Mouse (Mus musculus): Measurements from ENCODE around the gene Il7r.

The Il7r gene

DNA sequence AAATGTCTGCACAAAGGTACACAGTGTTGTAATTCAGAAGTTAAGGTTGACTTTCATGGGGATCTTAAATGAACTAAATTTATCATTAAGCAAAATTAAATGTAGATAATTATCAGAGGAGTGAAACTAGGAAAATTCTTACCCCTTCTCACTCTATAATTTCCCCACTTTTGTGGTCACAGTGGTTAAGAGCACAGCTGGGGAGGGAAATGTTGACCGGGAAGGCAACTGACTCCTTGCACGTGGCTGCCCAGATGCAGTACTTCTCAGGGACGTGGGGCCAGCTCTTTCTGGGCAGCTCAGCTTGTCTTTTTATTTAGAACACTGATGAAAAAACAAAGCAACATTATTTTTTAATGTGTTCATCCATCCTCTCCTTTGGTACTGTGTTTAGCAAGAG is 37.9 kb downstream of the Il7r start:
- TF ChIP-seq NANOG (IDR thresholded peaks at IDR 0.05; ENCODE audit: borderline replicate concordance, low read length), result no peak
- H3K4me3 ChIP-seq (replicated peaks; ENCODE audit: low read length), result no peak overlapping the region

DNA sequence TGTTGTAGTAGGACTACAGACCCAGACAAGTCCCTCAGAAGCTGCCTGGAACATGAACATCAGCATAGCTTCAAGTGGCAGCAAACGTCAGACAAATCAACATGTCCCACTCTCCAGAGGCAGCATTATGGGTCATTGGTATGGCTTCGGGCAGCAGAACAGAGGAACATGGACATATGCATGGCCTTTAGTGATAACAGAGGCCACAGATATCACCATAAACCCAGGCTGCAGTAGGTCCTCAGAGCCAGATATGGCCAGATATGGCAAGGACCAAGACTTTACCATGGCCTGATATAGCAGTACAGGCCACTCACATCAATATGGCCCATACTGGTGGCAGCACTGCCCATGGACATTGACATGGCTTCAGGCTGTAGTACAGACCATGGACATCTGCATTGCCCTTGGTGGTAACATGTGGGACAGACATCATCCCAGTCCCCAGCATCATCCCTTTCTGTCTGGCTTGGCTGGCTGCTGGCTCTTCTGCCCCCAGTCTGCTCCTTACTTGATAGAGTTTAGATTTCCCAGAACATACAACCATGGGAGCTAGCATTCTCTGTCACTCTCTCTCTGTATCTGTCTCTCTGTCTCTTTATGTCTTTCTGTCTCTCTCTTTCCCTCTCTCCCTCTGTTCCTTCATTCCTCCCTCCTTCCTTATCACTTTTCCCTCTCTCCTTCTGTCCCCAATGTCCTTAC is 40.4 kb downstream of the Il7r start:
- peaks cover 5% of the 10 kb centered on the region; the same call in 1 of the 2 replicates for H3K9me3 ChIP-seq (ENCODE audit: low read length)
- H3K4me1 ChIP-seq (replicated peaks; ENCODE audit: low read depth, low read length), result no peaks in the 10 kb centered on the region
- H3K27me3 ChIP-seq (ENCODE audit: insufficient read depth, low read length), result no peaks in the 10 kb centered on the region
- TF ChIP-seq POU5F1 (IDR thresholded peaks at IDR 0.05; ENCODE audit: borderline replicate concordance, low read length) (no peak), CTCF (conservative IDR thresholded peaks at IDR 0.05; ENCODE audit: low read length) (no peak), NANOG (IDR thresholded peaks at IDR 0.05; ENCODE audit: borderline replicate concordance, low read length) (no peak)
- H3K4me3 ChIP-seq (replicated peaks; ENCODE audit: low read length), result no peak overlapping the region
- no peaks in the 10 kb centered on the region for H3K36me3 ChIP-seq (ENCODE audit: insufficient read depth, low read length)

More for the DNA sequence above, 37.9 kb downstream of the Il7r start:
- Histone ChIP-seq H3K4me1 (replicated peaks; ENCODE audit: low read depth, low read length) (no peaks in the 10 kb centered on the region), H3K9me3 (ENCODE audit: low read length) (peaks cover 14% of the 10 kb centered on the region; the same call in 1 of the 2 replicates), H3K27me3 (ENCODE audit: insufficient read depth, low read length) (no peaks in the 10 kb centered on the region), H3K36me3 (ENCODE audit: insufficient read depth, low read length) (no peaks in the 10 kb centered on the region)

DNA sequence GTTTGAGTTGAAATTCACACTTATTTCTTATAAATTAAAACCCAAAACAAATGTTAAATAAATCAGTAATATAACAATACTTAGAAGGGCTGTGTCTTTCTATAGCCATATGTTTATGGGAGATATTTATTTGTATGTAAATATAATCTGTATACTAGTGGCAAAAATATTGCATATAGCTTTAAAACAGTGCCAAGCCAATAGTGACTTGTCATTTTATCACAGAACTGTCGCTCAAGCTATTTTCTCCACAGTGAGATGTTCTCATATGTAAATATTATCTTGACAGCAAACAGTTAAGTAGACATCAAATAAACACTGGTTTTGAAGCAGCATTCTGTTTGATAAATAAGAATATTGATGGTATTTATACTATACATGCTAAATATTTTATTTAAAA is 56.8 kb downstream of the Il7r start:
- no peaks in the 10 kb centered on the region for H3K9me3 ChIP-seq (ENCODE audit: low read length)
- H3K4me1 ChIP-seq (replicated peaks; ENCODE audit: low read depth, low read length), result no peaks in the 10 kb centered on the region
- H3K27me3 ChIP-seq (ENCODE audit: insufficient read depth, low read length), result no peaks in the 10 kb centered on the region
- no peaks in the 10 kb centered on the region for H3K36me3 ChIP-seq (ENCODE audit: insufficient read depth, low read length)
- TF ChIP-seq NANOG (IDR thresholded peaks at IDR 0.05; ENCODE audit: borderline replicate concordance, low read length) (no peak), CTCF (conservative IDR thresholded peaks at IDR 0.05; ENCODE audit: low read length) (no peak), POU5F1 (IDR thresholded peaks at IDR 0.05; ENCODE audit: borderline replicate concordance, low read length) (no peak)
- no peak overlapping the region for H3K4me3 ChIP-seq (replicated peaks; ENCODE audit: low read length)

GRCm38 (mm10) chr15:9472618-9473017 is 57.4 kb downstream of the Il7r start:
- H3K9me3 ChIP-seq (ENCODE audit: low read length), result no peaks in the 10 kb centered on the region
- no peak for TF ChIP-seq POU5F1 (IDR thresholded peaks at IDR 0.05; ENCODE audit: borderline replicate concordance, low read length)
- TF ChIP-seq CTCF (conservative IDR thresholded peaks at IDR 0.05; ENCODE audit: low read length), result no peak
- H3K4me1 ChIP-seq (replicated peaks; ENCODE audit: low read depth, low read length), result 0 out of 2 replicates have a peak, but pooled peaks cover 2% of the 10 kb centered on the region
- H3K36me3 ChIP-seq (ENCODE audit: insufficient read depth, low read length), result no peaks in the 10 kb centered on the region
- no peaks in the 10 kb centered on the region for H3K27me3 ChIP-seq (ENCODE audit: insufficient read depth, low read length)
- no peak overlapping the region for H3K4me3 ChIP-seq (replicated peaks; ENCODE audit: low read length)

- no peak overlapping the region for H3K4me3 ChIP-seq (replicated peaks; ENCODE audit: low read length)
- no peaks in the 10 kb centered on the region for H3K9me3 ChIP-seq (ENCODE audit: low read length)
Observed at GRCm38 (mm10) chr15:9472167-9472566, 57.8 kb downstream of the Il7r start.

DNA sequence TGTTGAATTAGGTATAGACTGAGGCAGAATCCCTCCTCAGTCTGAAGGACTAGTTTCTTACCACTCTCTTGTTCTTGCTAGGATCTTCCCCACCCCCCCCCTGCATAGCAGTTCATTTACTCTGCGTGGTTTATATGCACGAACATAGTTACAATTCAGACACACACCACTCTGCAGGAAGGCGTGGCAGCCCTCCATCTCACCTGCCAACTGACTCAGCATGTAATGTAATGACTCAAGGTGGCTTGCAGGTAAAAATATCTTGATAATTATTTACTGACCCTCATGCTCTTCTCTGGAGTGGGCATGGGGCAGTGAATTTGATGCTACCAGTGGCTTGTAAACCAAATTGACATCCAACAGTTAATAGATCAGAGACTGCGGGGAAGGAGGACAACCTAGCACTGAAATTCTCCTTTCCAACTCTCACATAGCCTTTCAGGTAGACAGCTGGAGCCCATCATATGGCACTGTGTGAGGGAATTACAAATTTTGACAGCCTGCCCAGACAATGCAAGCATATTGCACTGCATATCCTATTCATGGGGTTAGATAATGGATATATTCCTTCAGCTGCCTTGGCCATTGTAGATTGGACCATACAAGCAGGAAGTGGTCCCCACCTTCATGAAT is 58.8 kb downstream of the Il7r start:
- no peak for TF ChIP-seq CTCF (conservative IDR thresholded peaks at IDR 0.05; ENCODE audit: low read length)
- TF ChIP-seq POU5F1 (IDR thresholded peaks at IDR 0.05; ENCODE audit: borderline replicate concordance, low read length), result no peak
- TF ChIP-seq NANOG (IDR thresholded peaks at IDR 0.05; ENCODE audit: borderline replicate concordance, low read length), result no peak
- no peaks in the 10 kb centered on the region for H3K9me3 ChIP-seq (ENCODE audit: low read length)
- H3K36me3 ChIP-seq (ENCODE audit: insufficient read depth, low read length), result no peaks in the 10 kb centered on the region; the same call in 1 of the 2 replicates
- 0 out of 2 replicates have a peak, but pooled peaks cover 3% of the 10 kb centered on the region for H3K4me1 ChIP-seq (replicated peaks; ENCODE audit: low read depth, low read length)
- H3K27me3 ChIP-seq (ENCODE audit: insufficient read depth, low read length), result no peaks in the 10 kb centered on the region
- H3K4me3 ChIP-seq (replicated peaks; ENCODE audit: low read length), result no peak overlapping the region

More at GRCm38 (mm10) chr15:9472167-9472566, 57.8 kb downstream of the Il7r start:
- TF ChIP-seq NANOG (IDR thresholded peaks at IDR 0.05; ENCODE audit: borderline replicate concordance, low read length) (no peak), CTCF (conservative IDR thresholded peaks at IDR 0.05; ENCODE audit: low read length) (no peak), POU5F1 (IDR thresholded peaks at IDR 0.05; ENCODE audit: borderline replicate concordance, low read length) (no peak)
- H3K36me3 ChIP-seq (ENCODE audit: insufficient read depth, low read length), result no peaks in the 10 kb centered on the region
- H3K4me1 ChIP-seq (replicated peaks; ENCODE audit: low read depth, low read length), result 0 out of 2 replicates have a peak, but pooled peaks cover 3% of the 10 kb centered on the region
- no peaks in the 10 kb centered on the region for H3K27me3 ChIP-seq (ENCODE audit: insufficient read depth, low read length)

DNA sequence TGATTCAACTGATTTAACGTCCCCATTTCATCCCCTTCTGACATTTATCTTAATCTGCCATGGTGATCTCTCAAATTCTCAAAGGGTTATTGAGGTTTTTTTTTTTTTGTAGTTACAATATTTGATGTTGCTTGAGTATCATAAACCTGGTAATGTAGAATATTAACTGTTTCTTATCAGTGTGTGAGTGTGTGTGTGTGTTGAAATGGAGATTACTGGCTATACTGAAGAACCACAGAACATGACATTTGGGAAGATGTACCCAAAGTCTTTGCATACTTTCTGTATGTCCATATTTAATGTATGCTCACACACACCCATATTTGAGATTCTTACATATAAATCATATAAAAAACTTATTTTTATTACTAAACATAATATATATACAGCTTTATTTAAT is 65.9 kb downstream of the Il7r start:
- Histone ChIP-seq H3K36me3 (ENCODE audit: insufficient read depth, low read length) (no peaks in the 10 kb centered on the region; the same call in 1 of the 2 replicates), H3K4me1 (replicated peaks; ENCODE audit: low read depth, low read length) (peaks cover 20% of the 10 kb centered on the region), H3K9me3 (ENCODE audit: low read length) (no peaks in the 10 kb centered on the region), H3K4me3 (replicated peaks; ENCODE audit: low read length) (no peak overlapping the region), H3K27me3 (ENCODE audit: insufficient read depth, low read length) (no peaks in the 10 kb centered on the region)
- TF ChIP-seq NANOG (IDR thresholded peaks at IDR 0.05; ENCODE audit: borderline replicate concordance, low read length) (no peak), CTCF (conservative IDR thresholded peaks at IDR 0.05; ENCODE audit: low read length) (no peak), POU5F1 (IDR thresholded peaks at IDR 0.05; ENCODE audit: borderline replicate concordance, low read length) (no peak)

- no peak for TF ChIP-seq CTCF (conservative IDR thresholded peaks at IDR 0.05; ENCODE audit: low read length)
- TF ChIP-seq POU5F1 (IDR thresholded peaks at IDR 0.05; ENCODE audit: borderline replicate concordance, low read length), result no peak
- no peak for TF ChIP-seq NANOG (IDR thresholded peaks at IDR 0.05; ENCODE audit: borderline replicate concordance, low read length)
- no peaks in the 10 kb centered on the region; the same call in 1 of the 2 replicates for H3K36me3 ChIP-seq (ENCODE audit: insufficient read depth, low read length)
- no peak overlapping the region for H3K4me3 ChIP-seq (replicated peaks; ENCODE audit: low read length)
- H3K27me3 ChIP-seq (ENCODE audit: insufficient read depth, low read length), result no peaks in the 10 kb centered on the region
- H3K9me3 ChIP-seq (ENCODE audit: low read length), result no peaks in the 10 kb centered on the region
- peaks cover 25% of the 10 kb centered on the region for H3K4me1 ChIP-seq (replicated peaks; ENCODE audit: low read depth, low read length)
Observed at GRCm38 (mm10) chr15:9463521-9464027, 66.4 kb downstream of the Il7r start.
